Mouse (Mus musculus): Measurements from ENCODE around the gene Mbtps1.

Gene Mbtps1

DNA sequence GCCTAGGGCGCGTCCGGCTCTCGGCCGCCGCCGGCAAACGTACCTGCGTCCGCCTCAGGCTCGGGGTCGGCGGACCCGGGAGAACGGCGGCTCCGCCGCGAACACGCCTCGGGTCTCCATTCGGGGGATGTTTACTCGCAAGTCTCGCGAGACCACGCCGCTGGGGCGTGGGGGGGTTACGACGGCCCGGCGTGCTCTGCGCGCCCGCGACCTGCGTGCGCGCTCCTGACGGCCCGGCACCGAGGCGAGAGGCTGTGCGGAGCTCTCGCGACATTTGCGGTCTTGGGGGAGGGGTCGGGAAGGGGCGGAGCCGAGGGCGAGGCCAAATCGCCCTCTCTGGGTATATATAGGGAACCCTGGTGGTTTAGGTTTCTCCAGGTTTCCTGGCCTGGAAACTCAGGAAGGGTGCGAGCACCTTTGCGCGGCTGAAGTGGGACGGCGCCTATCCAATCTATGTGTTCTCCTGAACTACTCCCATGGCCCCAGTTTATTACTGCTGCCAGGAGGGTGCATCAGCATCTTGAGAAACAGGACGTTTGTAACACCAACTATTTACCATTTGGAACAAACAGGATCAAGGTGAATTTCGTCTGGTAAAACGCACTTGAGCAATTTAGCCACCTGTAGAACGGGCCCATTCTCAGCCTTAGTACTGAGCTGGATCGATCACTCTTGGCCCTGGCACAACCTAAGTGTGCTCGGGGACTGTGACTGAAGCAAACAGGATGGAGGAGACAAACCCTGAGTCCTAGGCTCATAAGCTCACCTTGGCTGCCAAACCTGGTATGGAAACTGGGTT lies at the start of gene Mbtps1:
Gene Mbtps1 (minus strand): TSS at position 133 of the 799 bp plus-strand sequence.
- in situ Hi-C loops (cut with MseI, MboI), result no loop called here

DNA sequence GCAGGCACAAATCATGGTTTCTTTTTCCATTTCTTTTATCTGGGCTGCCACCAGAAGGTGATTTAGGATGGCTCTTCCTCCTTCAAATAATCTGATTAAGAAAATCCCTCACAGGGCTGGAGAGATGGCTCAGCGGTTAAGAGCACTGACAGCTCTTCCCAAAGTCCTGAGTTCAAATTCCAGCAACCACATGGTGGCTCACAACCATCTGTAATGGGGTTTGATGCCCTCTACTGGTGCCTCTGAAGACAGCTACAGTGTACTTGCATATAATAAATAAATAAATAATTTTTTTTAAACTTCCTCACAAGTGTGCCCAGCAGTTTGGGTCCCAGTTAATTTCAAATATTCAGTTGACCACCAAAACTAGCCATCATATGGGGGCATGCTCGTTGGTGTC lies 47.7 kb upstream of the Mbtps1 start:
- in situ Hi-C loops (cut with MseI, MboI), result no loop called here

DNA sequence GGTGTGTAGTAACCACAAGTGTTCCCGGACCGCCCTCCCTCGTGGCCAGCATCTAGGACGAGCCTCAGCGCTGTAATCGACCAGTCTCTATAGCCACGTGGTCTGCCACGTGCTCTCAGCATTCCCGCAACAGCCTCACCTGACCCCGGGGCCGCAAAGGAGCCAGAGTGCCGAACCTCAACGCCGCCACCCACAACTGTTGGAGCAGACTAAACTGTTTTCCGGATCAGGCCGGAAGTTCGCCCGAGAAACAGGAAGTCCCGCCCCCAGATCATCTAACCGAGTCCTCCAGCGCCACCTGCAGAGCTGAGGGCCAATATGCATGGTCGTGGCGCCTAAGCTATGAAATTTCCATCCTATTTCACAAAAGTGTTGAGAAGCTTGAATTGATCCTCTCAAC lies 46.5 kb upstream of the Mbtps1 start, which contains the start of gene Taf1c:
Gene Taf1c (minus strand): TSS at position 227 of the 400 bp plus-strand sequence.
- in situ Hi-C loops (cut with MseI, MboI), result no loop called here

GRCm38 (mm10) chr8:119604398-119604803 lies 45.9 kb upstream of the Mbtps1 start:
- in situ Hi-C loops (cut with MseI, MboI), result no loop called here

DNA sequence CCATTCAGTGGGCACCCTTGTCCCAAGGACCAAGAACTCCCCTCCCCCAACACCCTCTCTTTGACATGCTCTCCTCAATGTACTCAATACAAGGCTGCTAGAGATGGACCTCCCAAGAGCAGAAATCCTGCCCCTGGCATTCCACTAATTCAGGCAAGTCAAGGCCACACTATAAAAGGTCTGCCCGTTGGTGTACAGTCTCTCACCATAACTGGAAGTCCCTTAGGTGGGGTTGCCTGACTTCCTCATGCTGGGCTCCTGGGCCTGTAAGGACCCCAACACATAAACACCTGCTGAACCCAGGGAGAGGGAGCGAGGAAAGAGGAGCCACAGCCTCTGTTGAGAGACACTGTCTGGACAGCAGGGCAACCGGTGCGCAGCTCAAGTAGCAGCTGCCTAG lies 45.2 kb upstream of the Mbtps1 start:
- in situ Hi-C loops (cut with MseI, MboI), result no loop called here

DNA sequence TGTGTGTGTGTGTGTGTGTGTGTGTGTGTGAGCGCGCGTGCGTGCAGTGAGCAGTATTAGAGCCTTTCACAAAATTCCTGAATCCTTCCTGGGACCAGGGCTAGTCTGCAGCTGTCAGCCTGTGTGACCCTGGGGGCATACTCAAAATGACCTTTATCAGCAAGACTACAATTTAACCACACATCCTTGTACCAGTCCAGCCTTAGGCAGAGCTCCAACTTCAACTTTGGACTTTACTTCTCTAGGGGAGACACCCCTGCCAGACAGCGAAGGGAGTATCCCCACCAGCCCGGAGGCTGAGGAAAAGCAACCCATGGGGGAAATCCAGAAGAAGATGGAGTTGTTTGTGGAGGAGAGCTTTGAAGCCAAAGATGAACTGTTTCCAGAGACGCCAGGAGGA lies 32.9 kb upstream of the Mbtps1 start:
- in situ Hi-C loops (cut with MseI, MboI), result no loop called here

DNA sequence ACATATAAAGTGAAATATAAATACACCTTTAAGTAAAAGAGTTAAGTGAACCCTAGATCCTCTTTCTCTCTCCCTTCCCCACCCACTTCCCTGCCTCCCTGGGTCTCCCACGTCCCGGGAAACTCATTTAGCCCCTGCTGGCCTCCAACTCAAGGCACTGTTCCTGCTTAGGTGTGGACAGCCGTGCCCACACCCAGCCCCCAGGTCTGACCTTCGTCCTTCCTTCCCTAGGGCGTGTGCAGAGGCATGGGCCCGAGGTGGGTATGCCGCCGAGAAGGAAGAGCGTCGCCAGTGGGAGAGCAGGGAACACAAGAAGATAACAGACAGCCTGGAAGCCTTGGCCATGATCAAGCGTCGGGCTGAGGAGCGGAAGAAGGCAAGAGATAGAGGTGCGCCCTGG lies 31.8 kb upstream of the Mbtps1 start:
- in situ Hi-C loops (cut with MseI, MboI), result no loop called here

GRCm38 (mm10) chr8:119588844-119589243 lies 30.3 kb upstream of the Mbtps1 start:
- in situ Hi-C loops (cut with MseI, MboI), result no loop called here

GRCm38 (mm10) chr8:119588321-119588720 lies 29.8 kb upstream of the Mbtps1 start:
- in situ Hi-C loops (cut with MseI, MboI), result no loop called here

GRCm38 (mm10) chr8:119585901-119586300 lies 27.4 kb upstream of the Mbtps1 start:
- in situ Hi-C loops (cut with MseI, MboI), result no loop called here

GRCm38 (mm10) chr8:119580441-119581161 lies 22.1 kb upstream of the Mbtps1 start:
- in situ Hi-C loops (cut with MseI, MboI), result no loop called here

DNA sequence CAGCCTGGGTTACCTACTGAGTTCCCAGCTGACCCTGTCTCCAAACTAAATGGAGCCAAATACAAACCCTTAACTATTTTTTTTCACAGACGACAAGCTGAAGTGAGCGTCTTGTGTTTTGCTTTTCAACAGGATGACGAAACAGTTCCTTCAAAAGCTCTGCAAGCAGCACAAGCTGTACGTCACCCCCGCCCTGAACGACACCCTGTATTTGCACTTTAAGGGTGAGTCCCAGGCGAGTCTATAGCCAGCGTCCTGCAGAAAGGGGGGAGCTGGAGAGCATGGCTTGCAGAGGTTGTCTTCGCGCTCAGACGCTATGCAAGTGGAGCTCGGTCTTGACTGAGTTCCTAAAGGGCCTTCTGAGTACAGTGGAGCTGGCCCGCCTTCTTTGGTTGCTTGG lies 20.6 kb upstream of the Mbtps1 start:
- in situ Hi-C loops (cut with MseI, MboI), result no loop called here

GRCm38 (mm10) chr8:119575366-119575726 lies 16.8 kb upstream of the Mbtps1 start:
- in situ Hi-C loops (cut with MseI, MboI), result no loop called here

GRCm38 (mm10) chr8:119574437-119575365 lies 16.2 kb upstream of the Mbtps1 start, which contains the start of the genes Hsdl1 and Dnaaf1:
Gene Hsdl1, minus strand, starts transcription at chr8:119575183.
Gene Dnaaf1, plus strand, starts transcription at chr8:119575235.
- in situ Hi-C loops (cut with MseI, MboI), result no loop called here

- in situ Hi-C loops (cut with MseI, MboI), result no loop called here
These were observed 13.9 kb upstream of the Mbtps1 start for GRCm38 (mm10) chr8:119572411-119572810.

DNA sequence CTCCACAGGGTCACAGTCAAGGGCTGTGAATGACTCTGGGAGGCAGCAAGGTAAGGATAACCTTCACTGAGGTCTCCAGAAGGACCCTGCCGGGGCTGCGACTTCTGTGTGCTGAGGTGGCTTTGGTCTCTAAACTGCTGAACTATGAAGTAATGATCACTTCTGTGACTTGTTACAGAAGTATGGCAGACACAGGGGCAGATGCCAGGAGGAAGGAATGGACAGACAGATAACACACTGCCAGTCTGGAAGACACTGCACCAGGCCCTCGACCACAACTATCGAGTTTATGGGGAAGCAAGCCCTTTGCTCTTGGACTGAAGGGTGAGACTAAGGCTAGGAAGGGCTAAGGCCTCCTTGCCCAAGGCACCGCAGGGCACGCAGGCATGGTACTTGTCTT lies 12.6 kb upstream of the Mbtps1 start:
- in situ Hi-C loops (cut with MseI, MboI), result no loop called here

DNA sequence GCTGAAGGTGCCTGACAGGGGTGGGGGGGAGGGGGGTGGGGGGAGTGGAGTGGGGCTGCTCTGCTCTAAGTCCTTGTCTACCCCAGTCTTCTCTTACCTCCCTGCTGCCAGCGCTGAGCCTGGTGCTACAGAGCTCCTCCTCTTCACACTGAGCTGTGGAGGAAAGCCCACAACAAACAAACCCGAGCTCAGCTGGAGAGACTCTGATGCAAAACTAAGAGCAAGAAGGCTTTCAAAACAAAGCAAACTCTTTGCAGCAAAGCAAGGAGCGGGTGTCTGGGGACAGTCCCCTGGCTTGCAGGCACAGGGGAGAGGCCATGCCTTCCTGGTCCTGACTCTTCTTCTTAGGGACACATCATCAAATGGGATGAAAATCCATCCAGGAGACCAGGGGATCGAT lies 11.3 kb upstream of the Mbtps1 start:
- in situ Hi-C loops (cut with MseI, MboI), result no loop called here

DNA sequence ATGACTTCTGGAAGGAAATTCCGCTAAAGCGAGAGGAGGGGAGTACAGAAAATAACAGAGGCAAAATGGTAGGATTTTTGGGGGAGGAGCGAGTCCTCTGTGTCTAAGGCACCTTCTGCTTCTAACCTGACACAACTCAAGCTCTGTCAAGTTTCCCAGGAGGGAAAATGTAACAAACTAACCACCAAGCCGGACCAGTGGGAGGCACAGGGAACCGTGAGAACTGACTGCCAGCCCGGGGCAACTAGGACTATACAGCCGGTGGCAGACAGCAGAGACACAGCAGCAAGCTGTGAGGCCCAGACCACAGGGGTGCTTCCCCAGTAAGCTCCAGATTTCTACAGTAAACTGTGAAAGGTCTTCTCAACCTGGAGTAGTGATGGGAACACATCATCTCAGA lies 10.4 kb upstream of the Mbtps1 start:
- in situ Hi-C loops (cut with MseI, MboI), result no loop called here

DNA sequence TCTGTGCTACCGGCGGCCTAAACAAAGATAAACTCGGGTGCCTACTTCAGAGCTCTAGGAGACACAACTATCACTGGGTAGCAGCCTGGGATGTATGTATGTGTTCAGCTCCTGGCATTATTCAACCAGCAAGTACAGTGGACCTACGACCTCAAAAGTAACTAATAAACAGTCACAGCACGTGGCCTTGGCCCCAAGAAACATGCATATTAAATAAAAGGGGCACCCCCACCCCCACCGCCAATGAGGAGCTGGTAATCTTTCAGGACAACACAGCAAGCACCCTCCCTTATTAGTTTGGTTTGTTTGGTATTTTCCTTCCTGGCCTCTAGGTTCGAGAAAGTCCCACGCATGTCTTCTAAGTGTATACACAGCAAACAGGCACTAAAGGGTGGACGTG lies 9.7 kb upstream of the Mbtps1 start:
- in situ Hi-C loops (cut with MseI, MboI), result no loop called here

DNA sequence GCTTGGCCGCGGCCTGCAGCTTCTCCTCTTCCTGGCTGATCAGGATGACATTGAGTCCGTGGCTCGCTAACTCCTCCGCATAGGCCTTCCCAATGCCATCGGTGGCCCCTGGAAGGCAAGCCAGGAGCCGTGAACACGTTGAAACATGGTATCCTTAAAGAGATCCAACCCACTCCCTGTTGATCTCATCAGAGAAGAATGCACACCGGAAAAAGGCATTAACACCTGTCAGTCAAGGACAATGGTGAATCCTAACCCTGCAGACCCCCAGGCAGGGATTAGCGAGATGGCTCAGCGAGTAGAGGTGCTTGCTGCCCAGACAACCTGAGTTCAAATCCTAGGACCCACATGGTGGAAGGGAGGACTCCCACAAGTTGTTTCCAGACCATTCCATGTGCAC lies 7.8 kb upstream of the Mbtps1 start:
- in situ Hi-C loops (cut with MseI, MboI), result no loop called here

GRCm38 (mm10) chr8:119563849-119564251 lies 5.3 kb upstream of the Mbtps1 start:
- in situ Hi-C loops (cut with MseI, MboI), result no loop called here

- in situ Hi-C loops (cut with MseI, MboI), result no loop called here
These were observed 826 bp upstream of the Mbtps1 start for GRCm38 (mm10) chr8:119559402-119559720.
